Mouse (Mus musculus): ENCODE data around the gene Pde8b.

Gene Pde8b

DNA sequence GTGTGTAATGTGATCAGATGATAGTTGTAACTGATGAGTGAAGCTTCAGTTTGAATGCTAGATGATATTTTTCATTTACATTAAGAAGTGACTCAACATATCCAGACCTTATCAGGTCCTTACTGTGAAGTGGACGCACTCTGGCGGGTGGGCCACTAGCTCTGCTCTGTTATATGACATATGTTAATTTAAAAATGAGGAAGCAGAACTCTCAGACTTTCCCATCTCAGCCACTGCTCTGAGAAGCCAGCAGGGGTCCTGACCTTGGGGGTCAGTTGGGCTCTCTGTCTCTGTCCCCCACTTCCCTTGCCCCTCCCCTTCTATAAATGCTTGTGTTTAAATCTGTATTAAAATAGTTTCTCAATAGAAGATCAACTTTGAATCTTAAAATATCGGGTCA, 172.4 kb downstream of the Pde8b start:
- DNase-seq: no peak

DNA sequence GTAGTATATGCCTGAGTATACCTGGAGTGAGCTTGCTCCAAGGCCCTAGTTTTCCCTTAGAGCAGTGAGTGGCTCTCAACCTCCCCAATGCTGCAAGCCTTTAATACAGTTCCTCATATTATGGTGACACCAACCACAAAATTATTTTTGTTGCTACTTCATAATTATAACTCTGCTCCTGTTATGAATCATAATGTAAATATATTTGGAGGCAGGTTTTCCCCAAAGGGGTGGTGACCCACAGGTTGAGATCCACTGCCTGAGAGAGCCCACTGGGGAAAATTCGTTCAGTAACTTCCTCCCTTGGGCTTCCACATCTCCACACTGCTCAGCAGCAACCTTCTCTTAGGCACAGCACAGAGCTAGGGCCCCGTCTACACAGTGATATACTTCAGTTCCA, 174.0 kb downstream of the Pde8b start:
- DNase-seq: no peak

DNA sequence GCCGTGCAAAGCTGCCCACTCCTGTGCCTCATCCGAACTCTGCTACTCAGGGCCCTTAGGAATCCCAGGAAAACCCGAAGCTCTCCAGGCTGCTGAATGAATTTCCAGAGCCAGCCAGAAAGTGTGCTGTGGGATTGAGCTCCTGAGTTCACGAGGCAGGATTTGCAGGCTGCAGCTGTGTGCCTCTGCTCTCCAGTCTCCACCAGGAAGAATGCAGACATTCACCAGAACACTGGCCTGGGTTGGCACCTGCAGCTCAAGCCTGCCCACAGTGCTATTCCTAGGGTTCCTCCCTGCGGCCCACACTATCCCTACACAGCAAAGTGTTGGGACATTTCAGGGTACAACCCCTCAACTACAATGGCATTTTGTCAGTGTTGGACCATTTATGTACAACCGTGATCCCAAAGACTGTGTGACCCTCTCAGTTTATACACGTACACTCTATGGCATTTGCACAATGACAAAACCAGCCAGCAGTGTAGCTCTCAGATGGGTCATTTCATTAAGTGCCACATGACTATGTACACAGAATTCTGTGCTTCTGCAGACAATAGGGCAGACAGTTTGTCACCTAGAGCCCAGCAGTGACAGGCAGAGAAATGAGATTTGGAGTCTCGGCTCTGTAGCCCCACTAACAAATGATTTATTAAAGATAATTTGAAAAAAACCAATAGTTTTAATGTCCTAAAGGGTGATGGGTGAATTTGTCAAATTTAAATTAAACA, 176.5 kb downstream of the Pde8b start:
- no peak for DNase-seq

DNA sequence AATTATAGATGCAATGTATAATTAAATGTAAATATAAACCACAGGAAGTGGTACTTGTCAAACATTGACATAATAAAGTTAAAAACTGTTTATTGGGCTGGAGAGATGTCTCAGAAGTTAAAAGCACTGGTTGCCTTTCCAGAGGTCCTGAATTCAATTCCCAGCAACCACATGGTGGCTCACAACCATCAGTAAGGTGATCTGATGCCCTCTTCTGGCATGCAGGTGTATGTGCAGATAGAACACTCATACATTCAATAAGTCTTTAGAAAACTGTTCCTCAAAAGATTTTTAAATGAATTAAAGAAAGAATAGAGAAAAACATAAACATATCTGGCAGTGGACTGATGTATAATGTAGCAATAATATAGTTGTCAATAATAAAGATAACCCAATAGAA, 179.9 kb downstream of the Pde8b start:
- DNase-seq: no peak

DNA sequence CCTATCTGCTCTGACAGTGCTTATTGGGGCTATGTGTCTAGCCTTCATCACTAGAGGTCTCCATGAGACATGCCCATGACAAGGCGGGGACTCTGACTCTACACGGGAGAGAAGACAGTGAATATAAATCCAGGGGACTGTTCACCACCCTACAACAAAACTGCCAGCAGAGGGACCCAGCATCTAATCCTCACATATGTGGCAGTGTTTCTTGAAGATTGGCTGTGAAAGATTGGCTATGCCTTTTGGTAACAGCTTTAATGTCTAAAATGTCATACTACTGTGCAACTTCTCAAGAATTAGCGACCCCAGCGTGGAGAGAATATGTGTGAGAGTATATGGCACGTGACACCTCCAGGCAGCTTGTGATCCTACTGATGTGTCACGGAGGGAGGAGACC, 182.3 kb downstream of the Pde8b start:
- DNase-seq: peak; percentile 47

DNA sequence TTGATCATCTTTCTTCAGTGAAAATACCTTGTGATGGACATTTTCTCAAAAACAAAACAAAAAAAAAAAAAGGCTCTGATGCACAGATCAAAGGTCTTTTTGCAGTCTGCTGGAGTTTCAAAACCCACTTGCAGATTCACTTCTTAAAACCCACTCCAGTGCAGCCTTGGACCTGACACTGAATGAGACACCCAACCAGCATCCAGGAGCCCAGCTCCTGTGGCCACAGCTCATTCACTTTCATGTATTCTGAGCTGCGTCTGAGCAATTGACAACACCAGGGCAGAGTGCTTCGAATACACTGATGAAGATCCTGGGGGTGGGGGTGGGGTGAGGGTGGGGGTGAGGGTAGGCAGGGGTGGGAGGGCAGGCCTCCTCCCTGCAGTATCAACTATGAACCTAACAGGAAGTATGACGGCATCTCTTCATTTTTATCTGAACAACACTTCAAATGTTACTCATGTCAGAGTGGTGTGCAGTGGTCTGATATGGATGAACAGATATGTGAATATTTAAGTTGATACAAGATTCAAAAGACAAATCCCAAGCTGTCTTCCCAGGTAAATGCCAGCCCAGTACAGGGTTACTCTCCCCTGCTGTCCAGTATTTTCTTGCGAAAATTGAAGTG, 186.6 kb downstream of the Pde8b start:
- DNase-seq: no peak

DNA sequence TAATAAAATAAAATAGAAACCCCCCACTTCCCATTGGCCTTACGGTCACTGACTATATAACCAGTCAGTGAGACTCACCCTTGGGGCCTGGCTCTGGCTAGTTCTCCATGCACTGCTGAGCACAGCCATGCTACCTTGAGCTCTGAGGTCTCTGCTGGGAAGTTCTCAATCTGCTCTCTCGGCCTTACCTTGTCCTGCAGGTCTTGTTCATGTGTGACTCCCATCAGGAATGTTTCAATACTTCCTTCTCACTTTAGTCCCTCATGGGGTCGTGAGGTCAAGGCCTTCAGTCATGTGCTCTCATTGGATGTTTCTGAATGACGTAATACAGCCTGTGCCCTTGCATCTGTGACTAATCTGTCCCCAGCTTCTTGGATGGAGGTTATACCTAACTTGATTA, 191.3 kb downstream of the Pde8b start:
- no peak for DNase-seq

DNA sequence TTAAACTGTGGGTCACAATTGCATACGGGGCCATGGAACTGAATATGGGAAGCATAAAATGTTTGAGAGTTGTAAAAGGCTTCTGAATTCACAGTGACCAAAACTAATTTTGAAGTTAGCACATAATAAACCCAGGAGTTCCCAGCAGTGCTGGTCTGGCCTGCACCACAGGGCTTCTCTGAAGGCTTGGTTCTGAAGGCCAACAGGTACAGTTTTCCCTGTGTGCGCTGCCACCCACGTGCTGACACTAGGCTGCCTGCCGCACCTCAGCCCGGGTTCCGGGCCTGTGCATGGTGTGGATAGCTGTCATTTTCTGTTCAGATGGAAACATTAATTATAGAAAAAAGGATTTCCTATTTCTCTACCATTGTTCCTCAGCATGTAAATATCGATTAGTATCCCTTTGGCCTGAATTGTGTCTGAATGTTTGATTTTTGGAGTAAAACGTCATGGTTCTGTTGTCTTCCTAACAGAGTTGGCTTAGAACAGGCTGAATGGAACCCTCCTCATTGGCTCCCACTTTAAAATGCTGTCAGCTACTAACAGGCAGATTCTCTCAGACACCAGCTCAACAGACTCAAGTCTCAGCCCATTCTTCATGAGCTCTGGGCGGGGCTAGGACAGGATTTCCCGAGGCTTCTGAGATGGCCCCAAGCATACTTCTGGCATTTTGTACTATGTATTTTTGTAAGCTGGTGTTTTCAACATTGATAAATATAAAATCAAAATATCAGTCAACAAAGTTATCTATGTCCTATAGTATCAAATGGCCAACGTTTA, 193.4 kb downstream of the Pde8b start:
- peak; percentile 63 for DNase-seq

DNA sequence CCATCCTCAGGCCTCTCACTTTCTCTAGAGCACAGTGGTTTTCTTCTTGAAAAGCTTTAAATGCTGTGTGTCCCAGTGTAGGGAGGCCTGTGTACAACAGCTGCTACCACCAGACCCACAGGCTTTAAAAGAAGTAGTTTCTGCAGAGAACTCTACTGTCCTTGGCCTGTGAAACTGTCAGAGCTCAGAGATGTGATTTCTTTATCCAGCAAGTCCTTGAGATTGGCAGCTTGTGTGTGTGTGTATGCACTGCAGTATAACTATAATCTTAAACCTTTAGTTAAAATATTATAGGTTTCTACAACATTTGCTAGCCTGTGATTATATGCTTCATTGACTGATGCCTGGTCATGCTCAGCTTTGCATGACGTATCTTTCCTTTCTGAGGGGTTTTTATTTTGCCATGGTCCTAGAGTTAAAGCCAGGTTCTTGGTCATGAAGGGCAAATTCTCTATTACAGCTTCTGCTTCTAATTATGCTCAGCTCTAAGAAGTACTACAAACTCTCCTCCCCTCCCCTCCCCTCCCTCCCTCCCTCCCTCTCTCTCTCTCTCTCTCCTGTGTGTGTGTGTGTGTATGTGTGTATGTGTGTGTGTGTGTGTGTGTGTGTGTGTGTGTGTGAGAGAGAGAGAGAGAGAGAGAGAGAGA, 194.3 kb downstream of the Pde8b start:
- DNase-seq: no peak

DNA sequence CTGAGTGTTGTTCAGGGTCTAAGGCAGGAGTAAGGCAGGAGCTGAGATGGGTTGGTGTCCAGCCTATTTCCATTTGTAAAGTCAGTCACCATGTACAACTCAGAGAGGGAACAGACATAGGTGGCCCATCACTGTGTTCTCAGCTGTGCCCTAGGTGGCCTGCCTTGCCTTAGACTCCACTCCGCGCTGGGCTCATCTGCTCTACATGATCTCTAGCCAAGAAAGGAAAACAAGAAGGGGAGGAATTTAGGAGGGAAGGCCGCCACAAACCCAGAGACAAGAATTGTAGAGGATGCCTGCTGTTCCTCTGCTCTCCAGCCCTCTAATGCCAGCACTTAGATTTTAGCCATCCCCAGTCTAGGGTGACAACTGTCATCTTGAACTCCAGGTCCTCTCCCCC, 197.7 kb downstream of the Pde8b start:
- no peak for DNase-seq

DNA sequence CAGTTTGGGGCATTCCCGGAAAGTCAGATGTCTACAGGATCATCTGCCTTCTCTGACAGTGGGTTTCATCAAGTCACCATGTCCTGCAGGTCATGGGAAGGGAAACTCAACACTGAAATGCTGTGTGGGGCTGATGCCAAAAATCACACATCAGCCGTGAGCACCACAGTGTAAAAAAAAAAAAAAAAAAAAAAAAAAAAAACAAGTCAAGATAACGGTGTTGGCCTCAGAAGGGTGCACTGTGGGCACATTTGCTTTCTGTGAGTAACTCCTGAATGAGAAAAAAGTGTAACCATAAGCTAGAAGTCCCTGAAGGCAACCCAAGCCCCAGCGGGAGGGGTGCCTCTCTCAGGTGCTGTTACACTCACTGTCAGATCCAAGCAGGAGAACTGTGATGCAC, 199.7 kb downstream of the Pde8b start:
- no peak for DNase-seq

DNA sequence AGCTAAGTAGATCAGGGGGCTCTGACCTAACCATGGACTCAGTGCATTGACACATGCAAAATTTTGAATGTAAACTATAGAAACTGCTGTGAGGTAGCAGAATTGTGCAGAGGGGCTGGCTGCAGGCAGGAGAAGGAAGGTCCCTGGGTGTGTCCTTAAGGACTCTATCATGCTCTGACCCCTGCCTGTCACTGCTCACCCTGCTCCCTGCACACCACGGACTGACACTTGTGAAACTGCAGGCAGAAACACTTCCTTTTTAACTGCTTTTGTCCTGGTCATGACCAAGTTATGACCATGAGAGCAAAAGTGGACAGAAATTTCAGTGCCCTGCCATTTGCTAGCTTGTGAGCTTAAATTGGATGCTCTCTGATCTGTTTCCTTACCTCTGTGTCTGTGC, 206.0 kb downstream of the Pde8b start:
- no peak for DNase-seq

DNA sequence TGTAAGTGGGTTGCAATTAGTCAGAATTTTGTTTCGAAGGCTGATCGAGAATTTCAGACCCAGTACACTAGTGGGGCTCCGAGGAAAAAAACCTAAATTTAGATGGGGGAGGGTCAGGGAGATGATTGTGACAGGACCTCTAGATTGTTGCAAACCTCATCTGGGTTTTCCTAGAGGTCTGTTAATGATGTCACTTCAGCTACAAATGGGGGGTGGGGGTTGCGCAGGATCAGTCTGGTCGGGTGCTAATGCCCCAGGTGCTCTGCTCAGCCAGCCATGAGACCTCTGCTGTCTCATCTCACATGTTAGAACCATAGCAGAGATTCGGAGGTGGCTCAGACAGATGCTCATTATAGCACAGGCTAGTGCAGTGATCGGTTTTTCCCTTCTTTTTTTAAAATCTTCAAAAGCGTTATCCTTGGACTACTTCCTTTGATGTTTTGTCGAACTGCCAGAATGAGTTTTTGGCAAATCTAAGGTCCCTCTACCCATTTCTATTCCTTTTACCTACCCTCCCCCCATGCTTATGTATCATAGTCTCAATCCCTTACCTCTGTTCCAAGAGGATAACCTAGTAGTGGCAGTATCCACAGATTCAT, 209.9 kb downstream of the Pde8b start:
- DNase-seq: no peak

DNA sequence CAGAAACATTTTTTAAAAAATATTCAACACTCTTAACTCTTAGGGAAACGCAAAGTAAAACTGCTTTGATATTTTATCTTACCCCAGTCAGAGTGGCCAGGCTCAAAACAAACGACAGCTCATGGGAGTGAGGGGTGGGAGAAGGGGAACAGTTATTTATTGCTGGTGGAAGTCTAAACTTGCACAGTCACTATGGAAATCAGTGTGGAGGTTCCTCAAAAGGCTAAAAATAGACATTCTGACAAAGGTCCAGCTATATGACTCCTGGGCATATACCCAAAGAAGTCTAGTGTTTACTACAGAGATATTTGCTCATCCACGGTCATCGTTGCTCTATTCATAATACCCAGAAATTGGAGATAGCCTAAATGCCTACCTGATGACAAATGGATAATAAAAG, 211.9 kb downstream of the Pde8b start:
- DNase-seq: no peak

DNA sequence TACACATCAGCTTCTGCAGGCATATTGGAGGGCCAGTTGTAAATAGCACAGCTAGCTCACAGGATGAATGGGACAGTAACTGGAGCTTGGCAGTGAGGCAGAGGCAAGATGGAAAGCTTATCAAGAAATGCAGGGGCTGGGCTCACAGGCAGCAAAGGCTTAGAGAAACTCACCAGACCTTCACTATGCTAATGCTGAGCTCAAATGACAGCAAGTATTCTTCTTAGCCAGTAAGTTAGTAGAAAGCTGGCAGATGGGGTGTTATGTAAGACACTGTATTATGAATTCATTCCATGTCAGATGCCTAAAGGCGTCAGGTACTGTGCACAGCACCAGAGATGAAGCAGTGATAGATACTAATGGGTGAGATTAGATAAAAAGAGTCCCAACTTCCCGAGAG, 215.4 kb downstream of the Pde8b start:
- DNase-seq: no peak

DNA sequence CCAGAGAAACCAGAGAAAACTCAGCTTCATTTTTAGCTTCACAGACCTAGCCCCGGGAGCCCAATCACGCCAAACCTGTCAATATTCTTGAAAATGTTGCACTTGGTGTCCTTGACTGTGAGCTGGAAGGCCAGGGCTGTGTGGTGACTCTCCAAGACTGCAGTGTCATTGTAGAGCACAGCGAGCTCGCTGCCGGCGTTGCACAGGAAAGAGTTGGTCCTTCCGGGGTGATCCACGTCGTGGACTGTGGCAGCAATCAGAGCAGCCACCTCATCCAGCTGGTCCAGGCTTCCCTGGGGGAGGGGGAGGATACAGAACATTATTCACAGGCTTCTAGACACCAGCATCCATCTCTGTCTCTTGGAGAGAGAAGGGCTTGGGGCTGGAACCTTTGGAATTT, 216.0 kb downstream of the Pde8b start:
- DNase-seq: no peak

DNA sequence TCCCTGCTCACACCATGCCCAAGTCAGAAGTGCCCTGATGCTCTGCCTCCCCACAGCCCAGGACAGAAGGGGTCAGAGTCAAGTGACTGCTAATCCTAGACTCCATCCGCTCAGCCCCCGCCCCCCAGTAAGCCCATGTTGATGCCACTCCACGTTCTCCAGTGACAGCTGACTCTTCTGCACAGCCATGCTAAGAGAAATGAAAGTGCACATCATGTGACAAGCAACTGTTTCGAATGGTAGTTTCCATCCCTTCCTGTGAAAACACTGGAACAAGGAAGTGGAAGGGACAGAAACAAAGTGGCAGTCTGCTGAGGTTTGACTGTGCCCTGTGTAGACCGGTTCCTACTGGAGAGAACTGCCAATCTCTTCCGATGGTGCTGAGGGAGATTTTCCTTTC, 217.2 kb downstream of the Pde8b start:
- no peak for DNase-seq

DNA sequence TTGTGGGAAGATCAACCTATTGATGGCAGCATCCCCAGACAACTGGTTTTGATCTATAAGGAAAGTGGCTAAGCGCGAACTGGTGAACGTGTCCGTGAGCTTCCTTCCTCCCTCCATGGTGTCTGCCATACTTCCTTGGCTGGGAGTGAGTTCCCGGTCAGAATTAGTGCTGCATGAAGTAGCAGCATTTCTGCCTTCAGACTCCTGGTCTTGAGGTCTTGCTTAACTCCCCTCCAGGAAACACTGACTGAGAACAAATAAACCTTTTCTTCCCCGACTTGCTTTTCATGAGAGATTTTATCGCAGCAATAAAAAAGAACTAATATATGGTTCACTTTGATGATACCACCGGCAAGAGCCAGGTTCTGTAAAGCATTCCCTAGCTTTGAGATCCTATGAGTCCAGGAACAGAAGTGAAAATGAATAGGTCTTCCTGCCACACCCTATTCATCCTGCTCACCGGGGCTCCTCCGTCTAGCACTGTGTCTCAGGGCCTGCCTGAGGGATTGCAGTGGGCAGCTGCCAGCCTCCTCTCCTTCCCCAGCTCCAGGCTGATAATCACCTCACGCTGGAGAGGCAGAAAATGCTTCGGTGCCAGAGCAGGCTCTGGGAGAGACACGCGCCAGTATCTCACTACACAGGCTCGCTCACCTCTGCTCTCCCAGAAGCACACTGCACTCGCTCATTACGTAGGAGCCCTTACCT, 217.9 kb downstream of the Pde8b start:
- DNase-seq: no peak

DNA sequence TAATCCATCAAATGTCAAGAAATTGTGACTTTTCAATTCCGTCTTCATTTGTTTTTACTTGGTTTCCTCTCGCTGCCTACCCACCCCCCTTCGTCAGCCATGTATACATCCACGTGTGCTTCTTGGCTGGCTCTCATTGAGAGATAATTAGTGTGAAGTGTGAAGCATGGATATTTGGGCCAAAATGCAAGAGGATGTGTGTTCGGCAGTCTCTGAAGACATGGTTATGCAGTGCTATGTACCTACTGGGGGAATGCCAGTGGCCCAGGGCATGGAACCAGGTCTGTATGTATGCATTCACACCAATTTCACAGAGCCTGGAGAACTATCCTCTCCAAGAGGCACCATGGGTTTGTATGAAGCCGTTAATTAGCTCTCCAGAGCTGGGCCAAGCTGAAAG, 219.3 kb downstream of the Pde8b start:
- DNase-seq: no peak

DNA sequence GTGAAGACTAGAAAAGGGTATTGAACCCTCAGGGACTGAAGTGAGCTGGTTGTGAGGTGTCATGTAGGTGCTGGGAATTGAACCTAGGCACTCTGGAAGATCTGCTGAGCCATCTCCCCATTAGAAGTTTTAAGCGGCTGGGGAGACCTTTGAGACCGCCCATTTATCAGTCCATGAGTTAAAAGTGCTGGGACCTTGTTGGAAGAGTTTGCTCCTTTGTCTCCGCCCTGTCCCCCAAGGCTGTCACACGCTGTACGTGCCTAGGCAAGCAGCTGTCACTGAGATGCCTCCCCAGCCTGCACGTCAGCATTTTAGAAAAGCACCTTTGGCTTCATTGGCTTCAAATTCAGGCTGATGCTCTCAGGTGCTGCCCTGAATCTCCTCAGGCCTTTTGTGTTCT, 229.9 kb downstream of the Pde8b start:
- DNase-seq: no peak

DNA sequence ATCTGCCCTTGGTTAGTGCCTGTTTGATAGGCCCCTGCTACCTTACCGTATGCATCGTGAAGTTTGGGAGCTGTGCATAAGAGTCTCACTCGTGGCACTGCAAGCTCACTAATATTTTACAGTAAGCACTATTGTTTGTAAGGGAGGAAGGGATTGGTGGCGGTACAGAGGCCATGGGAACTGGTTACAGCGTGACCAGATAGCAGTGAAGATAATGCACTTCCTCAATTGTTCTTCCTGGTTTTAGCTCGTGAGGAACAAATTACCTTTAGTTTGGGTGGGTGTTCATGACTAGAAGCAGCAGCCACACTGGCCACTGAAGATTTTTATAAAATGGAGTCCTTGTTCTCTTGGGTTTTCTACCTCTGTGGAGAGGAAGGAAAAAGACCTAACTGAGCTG, 230.8 kb downstream of the Pde8b start:
- no peak for DNase-seq

DNA sequence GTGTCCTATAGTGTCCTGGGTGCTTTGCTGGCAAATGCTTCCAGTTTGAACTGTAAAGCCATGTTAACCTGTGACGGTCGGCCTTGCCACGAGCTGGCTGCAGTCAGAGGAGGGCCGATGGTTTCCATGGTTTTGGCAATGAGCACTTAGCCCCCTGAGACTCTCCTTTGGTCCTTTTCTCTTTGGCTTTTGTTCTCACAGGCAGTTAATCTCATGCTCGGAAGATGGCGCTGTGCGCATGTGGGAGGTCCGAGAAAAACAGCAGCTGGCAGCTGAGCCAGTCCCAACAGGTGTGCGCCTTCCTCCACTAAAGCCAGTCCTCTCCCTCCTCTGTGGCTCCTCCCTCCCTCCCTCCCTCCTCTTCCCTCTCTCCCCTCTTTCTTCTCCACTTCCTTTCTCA, 232.2 kb downstream of the Pde8b start:
- peak; percentile 70 for DNase-seq

DNA sequence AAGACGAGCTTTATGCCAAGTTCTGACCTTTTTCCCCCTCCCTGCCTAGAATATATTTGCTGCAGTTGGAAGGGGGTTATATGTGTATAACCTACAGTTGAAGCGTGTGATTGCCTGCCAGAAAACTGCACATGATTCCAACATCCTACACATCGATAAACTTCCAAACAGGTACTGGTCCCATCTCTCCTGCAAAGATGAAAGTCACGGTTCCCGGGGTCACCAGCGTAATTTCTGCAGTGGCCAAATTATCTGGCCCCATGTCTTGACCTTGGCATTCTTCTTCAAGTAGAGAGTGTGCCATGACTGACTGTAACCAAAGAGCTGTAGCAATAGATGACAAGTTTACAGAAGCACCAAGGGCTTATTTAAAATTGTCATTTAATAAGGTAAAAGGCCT, 232.9 kb downstream of the Pde8b start:
- no peak for DNase-seq
